Mouse (Mus musculus) hindbrain, embryonic 15.5 days (tissue): ENCODE results near the gene 2310034G01Rik. TPM values are rescaled to one million over a fixed set of nuclear protein-coding genes. Genes with fewer than 3 reads are reported as not detected.
A peak's percentile ranks its signal among the peaks of the same experiment; 100 is the strongest.

Experiments
- ATAC-seq: fragments of 200-750 bp; cut with Nextera tagmentation; 2 replicates; pipeline ENCODE4 v1.8.0; 2017; ENCODE audit warnings: low read depth, moderate number of reproducible peaks, moderate TSS enrichment; ENCODE audit not compliant: low FRiP score
- H3K27ac ChIP-seq: fragments of 300-500 bp; sonication (generic); replicated peaks from 2 replicates; pipeline ENCODE4 v1.5.1; 2015; ENCODE audit warnings: mild to moderate bottlenecking, inconsistent platforms
- H3K27me3 ChIP-seq: fragments of 300-500 bp; sonication (generic); 2 replicates; pipeline ENCODE4 v1.6.1; 2015; ENCODE audit warnings: control low read depth, inconsistent platforms
- H3K36me3 ChIP-seq: fragments of 300-500 bp; sonication (generic); 2 replicates; pipeline ENCODE4 v1.6.1; 2015; ENCODE audit warnings: control low read depth, inconsistent platforms
- H3K4me1 ChIP-seq: fragments of 300-500 bp; sonication (generic); replicated peaks from 2 replicates; pipeline ENCODE4 v1.6.1; 2015; ENCODE audit warnings: control low read depth, inconsistent platforms
- H3K4me2 ChIP-seq: fragments of 300-500 bp; sonication (generic); 2 replicates; pipeline ENCODE4 v1.6.1; 2015; ENCODE audit warnings: moderate library complexity, mild to moderate bottlenecking, inconsistent platforms
- H3K4me3 ChIP-seq: fragments of 300-500 bp; sonication (generic); 2 replicates; pipeline ENCODE4 v1.5.1; 2015; ENCODE audit warnings: mild to moderate bottlenecking, inconsistent platforms
- H3K9ac ChIP-seq: fragments of 300-500 bp; sonication (generic); 2 replicates; pipeline ENCODE4 v1.6.1; 2015; ENCODE audit warnings: inconsistent platforms
- H3K9me3 ChIP-seq: fragments of 300-500 bp; sonication (generic); 2 replicates; pipeline ENCODE4 v1.6.1; 2016; ENCODE audit warnings: control low read depth, inconsistent platforms
- WGBS: fragments of 180-500 bp; shearing (Covaris S2); methylation state at CpG from one replicate; pipeline ENCODE4 v1.1.7; 2015; 5-methylcytosine and 5-hydroxymethylcytosine counted together
- polyA plus RNA-seq: library from polyadenylated mRNA; unstranded; fragments of >200 nt; fragmentation: Nextera tagmentation; extraction: Ambion mirVana; gene quantifications from 2 replicates; pipeline ENCODE4 v1.2.1, GENCODE M21; 2015

Gene 2310034G01Rik
- polyA plus RNA-seq, 1 experiment from 2014 or later, result 2.3 TPM

DNA sequence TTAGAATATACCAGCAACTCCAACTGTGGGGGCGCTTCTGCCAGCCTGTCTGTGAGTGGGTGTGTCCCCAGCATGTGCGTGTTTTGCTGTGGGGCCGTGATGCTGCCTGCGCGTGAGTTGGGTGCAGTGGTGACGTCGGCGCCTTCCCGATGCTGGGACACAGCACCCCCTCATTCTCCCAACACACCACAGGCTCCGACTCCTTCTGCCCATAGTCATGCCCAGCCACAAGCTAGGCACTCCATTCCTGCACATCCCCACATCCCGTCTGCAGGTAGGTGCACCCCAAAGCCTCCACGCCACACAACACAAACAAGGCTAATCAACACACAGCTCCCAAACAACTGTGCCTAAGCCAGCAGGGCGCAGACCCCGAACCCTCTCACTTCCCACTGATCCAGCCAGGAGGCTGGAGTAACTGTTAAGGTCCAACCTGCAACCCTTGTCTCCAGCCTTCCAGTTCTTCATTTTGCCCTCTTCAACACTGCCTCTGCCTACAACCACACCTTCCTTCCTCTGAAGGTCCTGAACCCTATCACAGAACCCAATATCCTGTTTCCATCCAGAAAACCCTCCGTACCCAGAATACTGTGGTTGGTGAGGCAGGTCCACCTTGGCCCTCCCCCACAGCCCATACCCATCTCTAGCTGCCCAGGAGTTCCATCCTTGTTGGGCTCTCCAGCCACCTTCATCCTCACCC is 33.1 kb downstream of the 2310034G01Rik start:
- Histone ChIP-seq H3K4me2 (peak overlapping the region; percentile 82), H3K4me1 (peaks cover 70% of the 10 kb centered on the region), H3K36me3 (peaks cover 17% of the 10 kb centered on the region; the same call in 1 of the 2 replicates), H3K9me3 (no peaks in the 10 kb centered on the region), H3K4me3 (peak overlapping the region; percentile 66), H3K9ac (peak overlapping the region; percentile 60), H3K27ac (peak overlapping the region; percentile 79), H3K27me3 (peaks cover 40% of the 10 kb centered on the region)
- WGBS, result 23% methylated on average over 15 of the region's 15 CpGs
- no peak for ATAC-seq

- Histone ChIP-seq H3K27ac (no peak overlapping the region), H3K4me1 (peaks cover 60% of the 10 kb centered on the region), H3K9me3 (no peaks in the 10 kb centered on the region), H3K9ac (peak overlapping the region; percentile 60; the same call in 1 of the 2 replicates), H3K4me2 (peak overlapping the region; percentile 82), H3K27me3 (peaks cover 40% of the 10 kb centered on the region), H3K4me3 (peak overlapping the region; percentile 66), H3K36me3 (peaks cover 23% of the 10 kb centered on the region; the same call in 1 of the 2 replicates)
- ATAC-seq, result no peak
- 40% methylated on average over 12 of the region's 12 CpGs for WGBS
These were observed 34.1 kb downstream of the 2310034G01Rik start for GRCm38 (mm10) chr19:46315752-46316610.

DNA sequence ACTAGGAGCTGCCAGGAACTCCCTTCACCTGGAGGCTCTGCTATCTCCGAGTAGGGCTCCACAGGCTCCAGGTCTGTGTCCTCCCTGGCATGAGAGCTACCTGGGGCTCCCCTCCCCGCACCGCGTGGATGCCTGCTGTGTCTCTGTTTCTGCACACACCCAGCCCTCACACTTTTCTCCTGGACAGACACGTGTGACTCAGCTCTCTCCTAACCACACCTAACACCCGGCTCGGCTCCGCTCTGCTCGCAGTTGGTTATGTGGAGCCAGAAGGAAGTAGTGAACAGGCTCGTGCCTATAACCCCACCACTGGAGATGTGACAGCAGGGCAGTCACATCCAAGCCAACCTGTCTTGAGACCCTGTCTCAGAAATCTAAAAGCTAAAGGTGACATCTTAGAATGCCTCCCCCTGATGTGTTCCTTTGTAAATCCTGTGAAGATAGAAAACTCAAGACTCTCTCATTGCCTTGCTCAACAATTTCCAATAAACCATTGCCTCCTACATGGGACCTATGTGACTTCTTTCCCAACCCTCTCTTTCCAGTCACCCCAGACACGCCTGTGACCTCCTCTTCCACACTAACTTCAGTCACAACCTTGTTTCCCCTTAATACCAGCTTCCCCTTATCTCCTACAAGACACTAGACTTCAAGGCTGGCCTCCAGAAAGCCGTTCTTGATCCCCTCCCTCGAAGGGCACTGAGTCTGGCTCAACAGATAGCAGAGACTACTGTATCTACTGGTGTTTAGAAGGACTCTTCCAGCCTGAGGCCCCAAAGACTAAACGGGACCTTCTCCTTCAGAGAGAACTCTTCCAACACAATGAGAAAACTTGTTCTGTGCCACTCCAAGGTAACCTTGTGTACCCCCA is 35.0 kb downstream of the 2310034G01Rik start:
- Histone ChIP-seq H3K36me3 (peaks cover 26% of the 10 kb centered on the region; the same call in 1 of the 2 replicates), H3K27me3 (peaks cover 37% of the 10 kb centered on the region), H3K9me3 (no peaks in the 10 kb centered on the region), H3K27ac (no peak overlapping the region), H3K9ac (no peak overlapping the region), H3K4me2 (0 out of 2 replicates have a peak overlapping the region, but pooled peaks have one; percentile 82), H3K4me3 (no peak overlapping the region), H3K4me1 (peaks cover 54% of the 10 kb centered on the region)
- 46% methylated on average over 14 of the region's 14 CpGs for WGBS
- no peak for ATAC-seq

DNA sequence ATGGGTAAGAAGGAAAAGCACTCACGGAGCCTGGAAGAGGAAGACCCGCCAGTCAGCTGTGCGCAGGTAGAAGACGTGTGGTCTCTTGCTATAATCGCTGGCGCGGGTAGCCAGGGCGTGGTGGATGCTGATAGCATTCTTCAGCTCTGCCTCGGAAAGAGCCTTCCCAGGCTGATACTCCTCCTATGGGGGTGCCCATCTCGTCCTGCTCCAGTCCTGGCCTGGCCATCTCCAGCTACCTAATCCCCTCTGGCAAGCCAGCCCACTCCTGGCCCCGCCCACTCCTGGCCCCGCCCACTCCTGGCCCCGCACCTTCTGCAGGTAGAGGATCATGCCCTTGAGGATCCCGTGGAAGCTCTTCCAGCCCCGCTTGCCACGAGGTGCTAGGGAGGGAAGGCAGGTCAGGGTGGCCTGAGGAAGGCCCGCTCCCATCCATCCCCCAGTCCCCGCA is 35.9 kb downstream of the 2310034G01Rik start:
- Histone ChIP-seq H3K4me2 (no peak overlapping the region), H3K36me3 (peaks cover 26% of the 10 kb centered on the region; the same call in 1 of the 2 replicates), H3K9me3 (no peaks in the 10 kb centered on the region), H3K4me3 (no peak overlapping the region), H3K9ac (no peak overlapping the region), H3K27ac (no peak overlapping the region), H3K4me1 (peaks cover 45% of the 10 kb centered on the region), H3K27me3 (peaks cover 33% of the 10 kb centered on the region)
- WGBS, result 15% methylated on average over 18 of the region's 18 CpGs
- no peak for ATAC-seq

DNA sequence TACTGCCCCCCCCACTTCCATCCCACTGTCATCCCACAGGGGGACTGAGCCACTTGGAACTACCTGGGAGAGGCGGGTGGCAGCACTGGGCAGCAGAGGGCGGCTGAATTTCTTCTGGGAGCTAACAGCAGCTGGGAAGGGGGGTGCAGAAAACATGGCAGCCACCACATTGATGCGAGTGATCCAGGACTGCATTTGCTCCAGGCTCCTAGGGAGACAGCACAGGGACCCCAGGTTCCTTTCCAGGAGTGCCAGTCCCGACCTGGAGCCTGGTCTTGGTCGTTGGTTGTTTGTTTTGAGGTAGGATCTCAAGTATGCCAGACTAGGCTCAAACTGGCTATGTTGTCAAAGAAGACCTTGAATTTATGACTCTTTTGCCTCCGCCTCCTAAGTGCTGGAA is 36.5 kb downstream of the 2310034G01Rik start:
- H3K4me2 ChIP-seq, result no peak overlapping the region
- no peaks in the 10 kb centered on the region for H3K9me3 ChIP-seq
- H3K36me3 ChIP-seq, result peaks cover 26% of the 10 kb centered on the region; the same call in 1 of the 2 replicates
- no peak overlapping the region for H3K27ac ChIP-seq
- 67% methylated on average over 6 of the region's 6 CpGs for WGBS
- no peak for ATAC-seq
- H3K9ac ChIP-seq, result no peak overlapping the region
- peaks cover 43% of the 10 kb centered on the region for H3K4me1 ChIP-seq
- H3K4me3 ChIP-seq, result no peak overlapping the region
- peaks cover 33% of the 10 kb centered on the region for H3K27me3 ChIP-seq

- Histone ChIP-seq H3K4me1 (peaks cover 40% of the 10 kb centered on the region), H3K9me3 (no peaks in the 10 kb centered on the region), H3K36me3 (peaks cover 26% of the 10 kb centered on the region; the same call in 1 of the 2 replicates), H3K4me2 (no peak overlapping the region), H3K4me3 (no peak overlapping the region), H3K9ac (no peak overlapping the region), H3K27ac (no peak overlapping the region), H3K27me3 (peaks cover 34% of the 10 kb centered on the region)
- 87% methylated on average over 9 of the region's 9 CpGs for WGBS
- ATAC-seq, result no peak
These were observed 37.0 kb downstream of the 2310034G01Rik start for GRCm38 (mm10) chr19:46313116-46313515.

- 88% methylated on average over 21 of the region's 21 CpGs for WGBS
- Histone ChIP-seq H3K27me3 (peaks cover 39% of the 10 kb centered on the region), H3K36me3 (peaks cover 26% of the 10 kb centered on the region; the same call in 1 of the 2 replicates), H3K27ac (no peak overlapping the region), H3K4me1 (peaks cover 35% of the 10 kb centered on the region), H3K9ac (no peak overlapping the region), H3K9me3 (no peaks in the 10 kb centered on the region), H3K4me2 (no peak overlapping the region), H3K4me3 (no peak overlapping the region)
- ATAC-seq, result no peak
These were observed 37.5 kb downstream of the 2310034G01Rik start for GRCm38 (mm10) chr19:46312566-46312965.

DNA sequence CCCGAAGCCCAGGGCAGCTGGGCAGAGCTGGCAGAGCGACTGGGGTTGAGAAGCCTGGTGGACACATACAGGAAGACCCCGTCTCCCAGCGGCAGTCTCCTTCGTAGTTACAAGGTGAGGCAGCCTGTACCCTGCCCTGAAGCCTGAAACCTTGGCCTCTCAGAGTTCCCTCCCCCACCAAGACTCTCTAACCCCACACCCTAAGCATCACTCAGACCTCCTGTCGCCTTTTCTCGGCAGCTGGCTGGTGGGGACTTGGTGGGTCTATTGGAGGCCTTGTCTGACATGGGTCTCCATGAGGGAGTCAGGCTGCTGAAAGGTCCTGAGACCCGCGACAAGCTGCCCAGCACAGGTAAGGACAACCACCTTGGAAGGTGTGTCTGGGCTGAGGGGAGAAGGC is 38.8 kb downstream of the 2310034G01Rik start:
- Histone ChIP-seq H3K27ac (no peak overlapping the region), H3K4me1 (peaks cover 24% of the 10 kb centered on the region), H3K36me3 (peaks cover 26% of the 10 kb centered on the region; the same call in 1 of the 2 replicates), H3K4me3 (no peak overlapping the region), H3K9ac (no peak overlapping the region), H3K27me3 (peaks cover 43% of the 10 kb centered on the region), H3K4me2 (no peak overlapping the region), H3K9me3 (no peaks in the 10 kb centered on the region)
- no peak for ATAC-seq
- 86% methylated on average over 9 of the region's 9 CpGs for WGBS

DNA sequence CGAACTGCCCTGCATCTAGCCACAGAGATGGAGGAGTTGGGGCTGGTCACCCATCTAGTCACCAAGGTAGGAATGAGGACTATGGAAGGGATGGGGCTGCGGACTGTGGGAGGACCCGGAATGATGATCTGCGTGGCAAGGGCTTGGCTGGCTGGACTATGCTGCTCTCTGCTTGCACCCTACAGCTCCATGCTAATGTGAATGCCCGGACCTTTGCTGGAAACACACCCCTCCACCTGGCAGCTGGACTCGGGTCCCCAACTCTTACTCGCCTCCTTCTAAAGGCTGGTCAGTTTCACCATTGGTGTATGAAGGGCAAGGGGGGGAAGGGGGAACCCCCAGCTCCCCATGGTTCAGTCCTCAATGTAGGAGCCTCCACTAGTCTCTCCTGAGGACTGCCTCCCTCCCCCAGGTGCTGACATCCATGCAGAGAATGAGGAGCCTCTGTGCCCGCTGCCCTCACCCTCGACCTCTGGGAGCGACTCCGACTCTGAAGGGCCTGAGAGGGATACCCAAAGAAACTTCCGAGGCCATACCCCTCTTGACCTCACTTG is 39.7 kb downstream of the 2310034G01Rik start:
- H3K36me3 ChIP-seq, result peaks cover 26% of the 10 kb centered on the region; the same call in 1 of the 2 replicates
- H3K9me3 ChIP-seq, result no peaks in the 10 kb centered on the region
- H3K4me3 ChIP-seq, result no peak overlapping the region
- no peak for ATAC-seq
- H3K27ac ChIP-seq, result no peak overlapping the region
- peaks cover 40% of the 10 kb centered on the region for H3K27me3 ChIP-seq
- no peak overlapping the region for H3K9ac ChIP-seq
- peaks cover 17% of the 10 kb centered on the region for H3K4me1 ChIP-seq
- H3K4me2 ChIP-seq, result no peak overlapping the region
- WGBS, result 92% methylated on average over 12 of the region's 12 CpGs

- Histone ChIP-seq H3K4me2 (peak overlapping the region; percentile 88; the same call in 1 of the 2 replicates), H3K9ac (no peak overlapping the region), H3K4me3 (no peak overlapping the region), H3K27ac (no peak overlapping the region), H3K36me3 (peaks cover 26% of the 10 kb centered on the region; the same call in 1 of the 2 replicates), H3K9me3 (no peaks in the 10 kb centered on the region), H3K4me1 (peaks cover 21% of the 10 kb centered on the region), H3K27me3 (peaks cover 34% of the 10 kb centered on the region)
- WGBS, result 85% methylated on average over 21 of the region's 21 CpGs
- no peak for ATAC-seq
These were observed 40.3 kb downstream of the 2310034G01Rik start for GRCm38 (mm10) chr19:46309651-46310305.
